Mouse (Mus musculus): Measurements from ENCODE around the gene Dnajc1. TPM values are rescaled to one million over a fixed set of nuclear protein-coding genes. Genes with fewer than 3 reads are reported as not detected.

The Dnajc1 gene
- polyA plus RNA-seq, 1 experiment from 2014 or later = 32.9 TPM

DNA sequence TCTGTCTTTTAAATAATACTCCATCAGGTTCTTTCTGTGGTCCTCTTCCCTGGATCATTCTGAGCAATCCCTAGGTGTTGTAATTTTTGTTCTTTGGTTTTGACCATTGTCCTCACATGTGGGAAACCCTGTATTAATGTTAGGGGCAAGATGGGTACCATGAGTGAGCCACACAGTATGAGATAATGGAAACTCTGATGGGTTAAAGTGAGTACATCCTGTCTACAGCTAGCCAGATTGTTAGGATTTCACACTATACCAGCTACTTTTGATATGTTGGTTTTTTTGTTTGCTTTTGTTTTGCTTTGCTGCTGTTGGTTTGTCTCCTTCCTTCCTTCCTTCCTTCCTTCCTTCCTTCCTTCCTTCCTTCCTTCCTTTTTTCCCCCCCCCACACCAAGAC, 209.6 kb downstream of the Dnajc1 start:
- no peak overlapping the region for H3K4me3 ChIP-seq
- H3K27me3 ChIP-seq = no peaks in the 10 kb centered on the region
- peaks cover 35% of the 10 kb centered on the region for H3K36me3 ChIP-seq
- no peaks in the 10 kb centered on the region for H3K9me3 ChIP-seq
- no peaks in the 10 kb centered on the region for H3K4me1 ChIP-seq
- ATAC-seq (ENCODE audit: borderline replicate concordance, extremely low read depth, low FRiP score, low TSS enrichment) = no peak
- no peak overlapping the region for H3K4me2 ChIP-seq
- H3K27ac ChIP-seq = no peak overlapping the region
- no peak overlapping the region for H3K9ac ChIP-seq

DNA sequence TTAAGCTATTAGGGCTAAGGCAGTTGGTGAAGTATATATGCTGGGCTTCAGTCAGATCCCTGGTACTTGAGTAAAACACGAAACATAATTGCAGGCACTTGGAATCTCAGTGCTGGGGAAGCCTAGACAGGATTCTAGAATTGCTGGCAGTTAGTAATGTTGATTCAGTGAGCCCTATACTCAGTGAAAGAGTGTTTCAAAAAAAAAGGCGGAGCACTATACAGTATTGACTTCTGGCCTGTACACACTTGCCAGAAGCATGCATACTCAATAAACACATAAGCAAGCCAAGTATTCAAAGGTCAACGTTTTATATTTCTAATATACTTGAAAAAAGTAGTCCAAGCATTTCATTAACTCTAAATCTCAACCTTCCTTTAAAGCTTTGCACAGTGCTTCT, 211.0 kb downstream of the Dnajc1 start:
- WGBS = 73% methylated on average over 3 of the region's 3 CpGs
- Histone ChIP-seq H3K27ac (no peak overlapping the region), H3K36me3 (peaks cover 34% of the 10 kb centered on the region), H3K9ac (no peak overlapping the region), H3K27me3 (no peaks in the 10 kb centered on the region), H3K4me2 (no peak overlapping the region), H3K9me3 (no peaks in the 10 kb centered on the region), H3K4me1 (no peaks in the 10 kb centered on the region), H3K4me3 (no peak overlapping the region)
- no peak for ATAC-seq (ENCODE audit: borderline replicate concordance, extremely low read depth, low FRiP score, low TSS enrichment)

DNA sequence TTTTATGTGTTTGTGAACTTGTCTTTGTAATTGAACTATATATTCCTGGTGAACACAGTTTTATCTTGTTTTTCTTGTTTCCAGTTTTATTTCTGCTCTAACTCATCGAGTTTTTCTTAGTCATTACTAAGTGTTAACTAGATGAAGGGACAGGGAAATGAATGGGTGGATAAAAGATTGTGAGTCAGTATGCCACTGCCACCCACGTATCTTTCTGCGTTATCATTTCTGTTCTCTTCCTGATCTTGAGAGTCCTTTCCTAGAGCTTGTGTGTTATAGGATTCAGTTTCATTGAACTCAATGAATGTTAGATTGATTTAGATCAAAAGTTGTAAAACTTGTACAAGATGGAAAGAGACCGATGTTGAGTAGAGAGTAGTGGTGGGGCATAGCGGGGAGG, 212.3 kb downstream of the Dnajc1 start:
- Histone ChIP-seq H3K27ac (no peak overlapping the region), H3K4me3 (no peak overlapping the region), H3K9me3 (no peaks in the 10 kb centered on the region), H3K4me1 (no peaks in the 10 kb centered on the region), H3K4me2 (no peak overlapping the region), H3K27me3 (no peaks in the 10 kb centered on the region), H3K9ac (no peak overlapping the region), H3K36me3 (peaks cover 35% of the 10 kb centered on the region)
- 92% methylated on average over 5 of the region's 5 CpGs for WGBS
- ATAC-seq (ENCODE audit: borderline replicate concordance, extremely low read depth, low FRiP score, low TSS enrichment) = no peak

DNA sequence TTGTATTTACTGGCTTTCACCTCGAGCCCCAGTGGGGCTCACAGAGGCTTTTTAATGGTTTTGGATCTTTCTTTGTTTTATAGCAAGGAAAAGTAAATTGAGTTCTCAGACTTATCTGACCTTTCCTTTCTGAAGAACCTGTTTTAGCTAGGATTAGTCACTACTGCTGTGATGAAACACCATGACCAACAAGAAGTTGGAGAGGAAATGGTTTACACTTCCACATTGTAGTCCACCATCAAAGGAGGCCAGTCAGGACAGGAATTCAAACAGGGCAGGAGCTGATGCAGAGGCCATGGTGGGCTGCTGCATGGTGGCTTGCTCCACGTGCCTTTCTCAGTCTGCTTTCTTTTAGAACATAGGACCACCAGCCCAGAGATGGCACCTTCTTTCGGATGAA, 216.4 kb downstream of the Dnajc1 start:
- H3K4me3 ChIP-seq = no peak overlapping the region
- H3K4me1 ChIP-seq = no peaks in the 10 kb centered on the region
- H3K9me3 ChIP-seq = no peaks in the 10 kb centered on the region
- no peaks in the 10 kb centered on the region for H3K27me3 ChIP-seq
- no peak overlapping the region for H3K4me2 ChIP-seq
- no peak overlapping the region for H3K27ac ChIP-seq
- 84% methylated on average over 3 of the region's 3 CpGs for WGBS
- ATAC-seq (ENCODE audit: borderline replicate concordance, extremely low read depth, low FRiP score, low TSS enrichment) = no peak
- no peak overlapping the region for H3K9ac ChIP-seq
- peaks cover 24% of the 10 kb centered on the region for H3K36me3 ChIP-seq

DNA sequence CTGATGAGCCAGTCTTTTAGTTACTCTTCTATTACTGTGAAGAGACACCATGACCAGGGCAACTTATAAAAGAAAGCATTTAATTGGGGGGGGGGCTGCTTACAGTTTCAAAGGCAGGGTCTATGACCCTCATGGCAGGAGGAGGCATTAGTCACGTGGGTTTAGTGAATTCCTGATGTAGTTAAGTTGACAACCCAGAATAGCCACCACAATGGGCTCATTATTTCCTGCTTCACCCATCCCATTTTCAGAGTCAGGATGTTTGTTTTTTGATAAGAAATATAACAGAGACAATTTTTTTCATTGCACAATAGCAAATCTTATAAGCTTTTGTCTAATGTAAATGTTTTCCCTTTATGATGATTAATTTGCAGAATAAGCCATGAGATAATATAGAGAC, 217.4 kb downstream of the Dnajc1 start:
- Histone ChIP-seq H3K4me1 (no peaks in the 10 kb centered on the region), H3K9ac (no peak overlapping the region), H3K4me2 (no peak overlapping the region), H3K4me3 (no peak overlapping the region), H3K27ac (no peak overlapping the region), H3K9me3 (no peaks in the 10 kb centered on the region), H3K27me3 (no peaks in the 10 kb centered on the region), H3K36me3 (peaks cover 21% of the 10 kb centered on the region)
- WGBS = 28% methylated on average over 1 of the region's 1 CpGs
- ATAC-seq (ENCODE audit: borderline replicate concordance, extremely low read depth, low FRiP score, low TSS enrichment) = no peak

DNA sequence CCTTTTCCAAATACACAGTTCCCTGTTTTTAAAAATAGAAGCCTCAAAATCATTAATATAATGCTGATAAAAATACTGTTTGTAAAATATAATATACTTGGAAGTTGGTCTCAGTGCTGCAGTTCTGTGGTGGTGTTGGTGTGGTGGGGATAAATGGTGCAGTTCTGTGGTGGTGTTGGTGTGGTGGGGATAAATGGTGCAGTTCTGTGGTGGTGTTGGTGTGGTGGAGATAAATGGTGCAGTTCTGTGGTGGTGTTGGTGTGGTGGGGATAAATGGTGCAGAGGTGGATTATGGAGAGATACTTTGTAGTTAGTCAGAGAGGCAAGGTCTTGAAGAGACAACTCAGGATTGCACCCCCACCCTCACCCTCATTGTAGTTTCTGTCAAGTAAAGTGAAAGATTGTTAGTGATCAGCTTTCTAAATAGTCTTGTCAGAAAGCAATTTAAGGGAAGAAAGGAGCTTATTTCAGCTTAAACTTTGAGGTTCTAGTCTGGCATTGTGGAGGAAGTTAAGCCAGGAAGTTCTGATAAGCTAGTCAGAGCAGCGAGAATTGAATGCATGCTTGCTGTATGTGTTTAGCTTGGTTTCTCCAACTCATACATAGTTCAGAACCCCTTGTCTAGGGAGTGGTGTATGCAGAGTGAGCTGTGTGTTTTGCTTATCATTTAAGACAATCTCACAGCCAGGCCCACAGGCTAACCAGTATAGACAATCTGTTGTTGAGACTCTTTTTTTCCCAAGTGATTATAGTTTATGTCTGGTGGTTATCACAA, 223.3 kb downstream of the Dnajc1 start:
- no peak for ATAC-seq (ENCODE audit: borderline replicate concordance, extremely low read depth, low FRiP score, low TSS enrichment)
- no peaks in the 10 kb centered on the region for H3K9me3 ChIP-seq
- no peak overlapping the region for H3K9ac ChIP-seq
- H3K4me2 ChIP-seq = no peak overlapping the region
- H3K4me1 ChIP-seq = no peaks in the 10 kb centered on the region
- peaks cover 10% of the 10 kb centered on the region for H3K36me3 ChIP-seq
- 57% methylated on average over 1 of the region's 1 CpGs for WGBS
- no peaks in the 10 kb centered on the region for H3K27me3 ChIP-seq
- H3K4me3 ChIP-seq = no peak overlapping the region
- H3K27ac ChIP-seq = no peak overlapping the region

DNA sequence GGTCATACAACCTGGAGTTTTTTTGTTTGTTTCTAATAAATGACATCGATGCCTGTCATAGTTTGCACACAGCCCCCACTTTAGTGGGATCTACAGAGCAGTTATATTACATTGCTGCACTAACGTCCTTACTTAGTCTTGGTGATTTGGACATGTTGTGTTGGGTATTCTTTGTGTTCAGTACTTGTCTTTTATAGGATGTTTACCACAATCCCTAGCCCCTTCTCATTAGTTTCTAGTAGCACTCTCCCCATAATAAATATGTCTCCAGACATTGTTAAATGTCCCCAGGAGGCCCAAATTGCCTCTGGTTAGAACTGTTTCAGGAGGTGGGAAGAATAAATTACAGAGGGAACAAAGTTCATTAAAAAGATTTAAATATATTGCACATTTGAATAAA, 227.1 kb downstream of the Dnajc1 start:
- Histone ChIP-seq H3K9ac (no peak overlapping the region), H3K9me3 (no peaks in the 10 kb centered on the region), H3K4me1 (no peaks in the 10 kb centered on the region), H3K36me3 (peaks cover 15% of the 10 kb centered on the region), H3K4me2 (no peak overlapping the region), H3K27ac (no peak overlapping the region), H3K4me3 (no peak overlapping the region), H3K27me3 (no peaks in the 10 kb centered on the region)
- WGBS = 86% methylated on average over 2 of the region's 2 CpGs
- no peak for ATAC-seq (ENCODE audit: borderline replicate concordance, extremely low read depth, low FRiP score, low TSS enrichment)

DNA sequence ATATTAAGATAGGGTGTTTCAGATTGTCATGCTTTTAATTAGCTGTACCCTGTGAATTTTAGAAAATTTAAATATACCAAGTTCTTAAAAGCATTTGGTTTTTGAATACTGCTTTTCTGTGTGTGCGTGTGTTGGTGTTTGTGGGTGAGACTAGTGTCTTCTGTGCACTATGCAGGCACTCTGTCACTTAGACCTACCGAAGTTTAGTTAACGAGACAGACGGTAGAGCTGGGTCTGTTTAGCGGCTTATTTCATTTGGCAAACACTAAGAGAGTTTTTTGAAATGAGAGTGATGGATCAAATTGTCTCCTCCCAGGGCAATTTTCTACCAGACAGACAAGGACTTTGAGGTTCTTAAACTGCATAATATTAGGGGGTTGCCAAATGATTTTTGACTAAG, 231.6 kb downstream of the Dnajc1 start:
- H3K9me3 ChIP-seq = no peaks in the 10 kb centered on the region
- H3K27ac ChIP-seq = no peak overlapping the region
- WGBS = 86% methylated on average over 5 of the region's 5 CpGs
- no peaks in the 10 kb centered on the region for H3K4me1 ChIP-seq
- ATAC-seq (ENCODE audit: borderline replicate concordance, extremely low read depth, low FRiP score, low TSS enrichment) = no peak
- H3K27me3 ChIP-seq = no peaks in the 10 kb centered on the region
- no peak overlapping the region for H3K4me3 ChIP-seq
- no peak overlapping the region for H3K9ac ChIP-seq
- peaks cover 19% of the 10 kb centered on the region for H3K36me3 ChIP-seq
- no peak overlapping the region for H3K4me2 ChIP-seq

DNA sequence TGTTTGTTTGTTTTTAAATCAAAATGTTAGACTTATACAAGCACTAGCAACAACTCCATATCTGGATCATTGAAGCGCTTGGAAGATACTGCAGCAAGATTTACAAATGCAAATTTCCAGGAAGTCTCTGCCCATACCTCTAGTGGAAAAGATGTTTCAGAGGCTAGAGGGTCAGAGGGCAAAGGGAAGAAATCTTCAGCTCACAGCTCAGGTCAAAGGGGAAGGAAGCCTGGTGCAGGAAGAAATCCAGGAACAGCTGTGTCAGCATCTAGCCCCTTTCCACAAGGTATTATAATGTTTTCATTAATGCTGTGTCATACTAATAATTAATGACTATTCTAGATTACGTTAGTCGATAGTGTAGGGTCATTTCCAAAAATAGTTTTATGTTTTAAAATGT, 233.2 kb downstream of the Dnajc1 start:
- H3K27me3 ChIP-seq = no peaks in the 10 kb centered on the region
- H3K36me3 ChIP-seq = peaks cover 32% of the 10 kb centered on the region
- no peak overlapping the region for H3K4me3 ChIP-seq
- no peaks in the 10 kb centered on the region for H3K9me3 ChIP-seq
- ATAC-seq (ENCODE audit: borderline replicate concordance, extremely low read depth, low FRiP score, low TSS enrichment) = no peak
- H3K4me2 ChIP-seq = no peak overlapping the region
- no peaks in the 10 kb centered on the region for H3K4me1 ChIP-seq
- H3K27ac ChIP-seq = no peak overlapping the region
- no peak overlapping the region for H3K9ac ChIP-seq
- 68% methylated on average over 3 of the region's 3 CpGs for WGBS

DNA sequence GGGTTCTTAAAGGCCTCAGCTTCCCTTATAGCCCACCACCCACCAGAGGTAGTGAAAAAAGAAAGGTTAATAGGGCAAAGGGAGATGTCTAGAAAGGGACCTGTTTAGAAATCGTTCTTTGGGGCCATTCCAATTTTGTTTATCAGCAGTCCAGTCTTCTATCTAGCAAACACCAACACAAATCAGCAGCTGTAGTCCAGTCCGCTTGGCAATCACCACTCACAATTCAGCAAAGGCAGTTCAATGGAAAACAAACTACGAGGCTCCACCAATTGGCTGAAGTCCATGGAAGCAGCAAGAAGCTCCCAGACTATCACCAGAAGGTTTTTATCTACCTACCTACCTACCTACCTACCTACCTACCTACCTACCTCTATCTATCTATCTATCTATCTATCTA, 236.5 kb downstream of the Dnajc1 start:
- Histone ChIP-seq H3K27me3 (no peaks in the 10 kb centered on the region), H3K36me3 (peaks cover 33% of the 10 kb centered on the region; the same call in 1 of the 2 replicates), H3K9me3 (no peaks in the 10 kb centered on the region), H3K9ac (no peak overlapping the region), H3K27ac (no peak overlapping the region), H3K4me1 (no peaks in the 10 kb centered on the region), H3K4me2 (no peak overlapping the region), H3K4me3 (no peak overlapping the region)
- ATAC-seq (ENCODE audit: borderline replicate concordance, extremely low read depth, low FRiP score, low TSS enrichment) = no peak
- 88% methylated on average over 3 of the region's 3 CpGs for WGBS
